Mouse (Mus musculus) adrenal gland, adult 10 weeks (tissue): Measurements from ENCODE around the gene Ccdc162. TPM values are rescaled to one million over a fixed set of nuclear protein-coding genes. Genes with fewer than 3 reads are reported as not detected.

Source experiments
- polyA plus RNA-seq: library from polyadenylated mRNA; stranded (reverse); fragments of 350-450 nt; fragmentation: Illumina TruSeq; extraction: RNeasy Lipid Tissue Mini Kit (QIAGEN cat#74804); gene quantifications from one replicate; pipeline ENCODE4 v1.2.3, GENCODE M21; 2014; ENCODE audit warnings: low read depth, low replicate concordance

Ccdc162 gene
- polyA plus RNA-seq: 0.58 TPM

DNA sequence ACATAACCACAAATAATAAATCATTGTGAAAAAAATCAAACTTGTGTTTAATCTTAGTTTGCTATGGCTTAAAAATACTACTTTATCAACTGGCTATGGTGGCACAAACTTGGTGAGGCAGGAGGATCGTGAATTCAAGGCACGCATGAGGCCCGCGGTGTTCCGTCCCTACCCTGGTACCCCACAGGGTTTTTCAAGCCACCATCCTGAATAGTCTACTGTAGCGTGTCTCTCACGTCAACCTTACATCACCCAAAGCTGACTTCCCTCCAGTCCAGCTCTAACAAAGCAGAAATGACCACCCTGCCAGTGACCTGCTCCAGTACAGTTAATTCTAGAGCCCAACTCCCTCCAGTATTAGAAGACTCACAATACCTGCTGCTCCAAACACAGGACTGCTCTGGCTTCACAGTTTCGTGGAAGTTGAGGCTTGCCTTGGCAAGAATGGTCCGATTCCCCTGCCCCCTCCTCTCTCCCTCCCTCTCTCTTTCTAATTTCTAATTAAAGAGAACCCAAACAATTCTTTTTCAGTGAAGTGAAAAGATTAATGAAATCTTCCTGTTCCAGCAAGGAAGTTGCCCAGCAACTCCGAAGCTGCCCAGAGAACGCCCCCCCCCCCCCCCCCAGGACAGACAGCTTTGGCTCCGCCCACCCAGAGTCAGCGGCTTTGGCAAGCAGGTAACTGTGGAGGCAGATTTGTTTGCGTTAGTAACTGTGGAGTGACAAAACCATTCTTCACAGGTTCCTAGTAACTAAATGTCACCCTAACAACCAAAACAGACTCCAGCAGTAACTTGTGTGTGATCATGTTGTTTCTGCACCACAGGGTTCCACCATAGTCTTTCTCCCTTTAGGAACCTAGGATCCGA, at the start of gene Ccdc162:
Ccdc162 (minus strand) TSS at position 606 of the 869 bp plus-strand sequence.

DNA sequence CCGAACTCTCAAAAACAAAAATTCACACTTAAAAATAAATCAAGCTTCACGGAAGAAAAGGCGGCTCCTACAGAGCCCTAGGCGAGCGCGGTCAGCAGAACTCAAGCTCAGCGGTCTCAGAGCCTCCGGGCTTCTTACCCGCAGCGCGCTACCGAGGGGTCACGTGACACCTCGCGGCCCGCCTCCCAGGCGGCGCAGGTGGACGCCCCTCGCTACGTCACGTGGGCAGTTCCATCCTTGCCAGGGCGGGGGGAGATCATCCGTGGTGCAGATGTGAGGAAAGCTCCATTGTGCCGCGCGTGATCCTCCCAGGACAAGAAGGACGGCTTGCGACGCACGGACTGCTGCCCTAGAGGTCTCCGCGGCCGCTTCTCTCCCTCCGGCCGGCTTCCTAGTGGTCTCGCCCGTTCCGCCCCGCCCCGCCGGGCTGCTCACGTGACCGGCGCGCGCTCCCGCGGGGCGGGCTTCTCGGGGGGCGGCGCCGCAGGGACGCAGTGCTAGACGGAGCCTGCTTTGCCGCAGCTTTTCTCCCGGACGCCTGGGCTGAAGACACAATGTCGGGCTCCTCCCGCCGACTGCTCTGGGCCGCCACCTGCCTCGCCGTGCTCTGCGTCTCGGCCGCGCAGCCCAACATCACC, 197.3 kb downstream of the Ccdc162 start, which contains the start of gene Cd164:
Cd164 (plus strand) TSS at position 434 of the 638 bp plus-strand sequence.

GRCm38 (mm10) chr10:41489708-41490517, 226.5 kb downstream of the Ccdc162 start, which contains the start of the genes Smpd2 and Ppil6:
Gene Smpd2 (minus strand): TSS chr10:41490369.
Gene Ppil6 (plus strand): TSS chr10:41490439.

Other genes starting within 250 kb of the Ccdc162 start
- not detected for gene Mical1, start 240.3 kb downstream of the Ccdc162 start, polyA plus RNA-seq
- gene Smpd2, start 226.3 kb downstream of the Ccdc162 start, polyA plus RNA-seq: 3.0 TPM
- 2.1 TPM for gene Ppil6, start 226.2 kb downstream of the Ccdc162 start, polyA plus RNA-seq
- gene Cd164, start 197.2 kb downstream of the Ccdc162 start, polyA plus RNA-seq: 786 TPM
- gene Cep57l1, start 93.2 kb upstream of the Ccdc162 start, polyA plus RNA-seq: 11.7 TPM
- gene Sesn1, start 93.3 kb upstream of the Ccdc162 start, polyA plus RNA-seq: 44.7 TPM